Mouse (Mus musculus) heart, embryonic 13.5 days (tissue): ENCODE measurements at regions not wholly inside any gene's neighbourhood (a gene's known extent, or its start where the extent isn't known, plus 50 kb on each side); places are given as distances from the start of the nearest gene placed in this dataset.

Experiments
- ATAC-seq: fragments of 200-750 bp; cut with Nextera tagmentation; 2 replicates; pipeline ENCODE4 v1.8.0; 2017; ENCODE audit warnings: moderate TSS enrichment; ENCODE audit not compliant: insufficient number of reproducible peaks, low FRiP score, low TSS enrichment; ENCODE audit errors: extremely low read depth
- H3K27ac ChIP-seq: fragments of 300-500 bp; sonication (generic); replicated peaks from 2 replicates; pipeline ENCODE4 v1.5.1; 2015; ENCODE audit warnings: moderate library complexity, mild to moderate bottlenecking, inconsistent platforms
- H3K27me3 ChIP-seq: fragments of 300-500 bp; sonication (generic); replicated peaks from 2 replicates; pipeline ENCODE4 v1.6.1; 2015; ENCODE audit warnings: mild to moderate bottlenecking, inconsistent platforms
- H3K36me3 ChIP-seq: fragments of 300-500 bp; sonication (generic); 2 replicates; pipeline ENCODE4 v1.6.1; 2015; ENCODE audit warnings: mild to moderate bottlenecking, inconsistent platforms
- H3K4me1 ChIP-seq: fragments of 300-500 bp; sonication (generic); 2 replicates; pipeline ENCODE4 v1.6.1; 2015; ENCODE audit warnings: inconsistent platforms
- H3K4me2 ChIP-seq: fragments of 300-500 bp; sonication (generic); 2 replicates; pipeline ENCODE4 v1.6.1; 2015; ENCODE audit warnings: inconsistent platforms, mild to moderate bottlenecking, moderate library complexity
- H3K4me3 ChIP-seq: fragments of 300-500 bp; sonication (generic); 2 replicates; pipeline ENCODE4 v1.5.1; 2015; ENCODE audit warnings: moderate library complexity, mild to moderate bottlenecking, inconsistent platforms
- H3K9ac ChIP-seq: fragments of 300-500 bp; sonication (generic); 2 replicates; pipeline ENCODE4 v1.6.1; 2015; ENCODE audit warnings: inconsistent platforms, mild to moderate bottlenecking, moderate library complexity
- H3K9me3 ChIP-seq: fragments of 300-500 bp; sonication (generic); 2 replicates; pipeline ENCODE4 v1.6.1; 2016; ENCODE audit warnings: inconsistent platforms
- WGBS: fragments of 180-500 bp; shearing (Covaris S2); methylation state at CpG from one replicate; pipeline ENCODE4 v1.1.7; 2015; ENCODE audit warnings: mixed read lengths; 5-methylcytosine and 5-hydroxymethylcytosine counted together

GRCm38 (mm10) chr3:143240545-143241383 is 359.0 kb upstream of the Pkn2 start:
- Histone ChIP-seq H3K4me1 (no peaks in the 10 kb centered on the region), H3K27ac (no peak overlapping the region)
- WGBS, result 56% methylated on average over 7 of the region's 7 CpGs

GRCm38 (mm10) chr3:143238546-143238945 is 356.7 kb upstream of the Pkn2 start:
- H3K27ac ChIP-seq, result no peak overlapping the region
- H3K4me1 ChIP-seq, result no peaks in the 10 kb centered on the region
- no peak overlapping the region for H3K9ac ChIP-seq
- H3K4me3 ChIP-seq, result no peak overlapping the region
- no peaks in the 10 kb centered on the region for H3K36me3 ChIP-seq
- WGBS, result 77% methylated on average over 6 of the region's 6 CpGs
- no peaks in the 10 kb centered on the region for H3K27me3 ChIP-seq
- H3K9me3 ChIP-seq, result no peaks in the 10 kb centered on the region
- H3K4me2 ChIP-seq, result no peak overlapping the region
- ATAC-seq, result no peak

More at GRCm38 (mm10) chr3:143240545-143241383, 359.0 kb upstream of the Pkn2 start:
- Histone ChIP-seq H3K9ac (no peak overlapping the region), H3K4me2 (no peak overlapping the region), H3K9me3 (no peaks in the 10 kb centered on the region), H3K27me3 (no peaks in the 10 kb centered on the region), H3K4me3 (no peak overlapping the region), H3K36me3 (no peaks in the 10 kb centered on the region)
- ATAC-seq, result no peak

GRCm38 (mm10) chr3:143223999-143224729 is 342.4 kb upstream of the Pkn2 start:
- no peak for ATAC-seq
- Histone ChIP-seq H3K36me3 (no peaks in the 10 kb centered on the region), H3K4me2 (no peak overlapping the region), H3K9ac (no peak overlapping the region), H3K4me3 (no peak overlapping the region), H3K9me3 (no peaks in the 10 kb centered on the region), H3K4me1 (no peaks in the 10 kb centered on the region), H3K27ac (no peak overlapping the region), H3K27me3 (no peaks in the 10 kb centered on the region)
- 76% methylated on average over 6 of the region's 6 CpGs for WGBS

- Histone ChIP-seq H3K4me3 (no peak overlapping the region), H3K36me3 (no peaks in the 10 kb centered on the region), H3K9me3 (no peaks in the 10 kb centered on the region), H3K27me3 (no peaks in the 10 kb centered on the region), H3K9ac (no peak overlapping the region), H3K27ac (no peak overlapping the region), H3K4me1 (no peaks in the 10 kb centered on the region), H3K4me2 (no peak overlapping the region)
- 72% methylated on average over 6 of the region's 6 CpGs for WGBS
- ATAC-seq, result no peak
Measured at GRCm38 (mm10) chr3:143193263-143193970, 311.6 kb upstream of the Pkn2 start.

GRCm38 (mm10) chr3:143188931-143189330 is 307.1 kb upstream of the Pkn2 start:
- no peak overlapping the region for H3K4me2 ChIP-seq
- H3K4me1 ChIP-seq, result no peaks in the 10 kb centered on the region
- no peaks in the 10 kb centered on the region for H3K36me3 ChIP-seq
- no peak overlapping the region for H3K9ac ChIP-seq
- H3K27ac ChIP-seq, result no peak overlapping the region
- H3K4me3 ChIP-seq, result no peak overlapping the region
- ATAC-seq, result no peak
- H3K9me3 ChIP-seq, result no peaks in the 10 kb centered on the region
- 27% methylated on average over 7 of the region's 7 CpGs for WGBS
- no peaks in the 10 kb centered on the region for H3K27me3 ChIP-seq

GRCm38 (mm10) chr3:143173971-143174370 is 292.2 kb upstream of the Pkn2 start:
- peaks cover 7% of the 10 kb centered on the region for H3K9me3 ChIP-seq
- H3K4me1 ChIP-seq, result no peaks in the 10 kb centered on the region
- no peak overlapping the region for H3K27ac ChIP-seq
- no peaks in the 10 kb centered on the region for H3K36me3 ChIP-seq
- WGBS, result 75% methylated on average over 4 of the region's 4 CpGs
- ATAC-seq, result no peak
- H3K4me3 ChIP-seq, result no peak overlapping the region
- no peak overlapping the region for H3K4me2 ChIP-seq
- no peaks in the 10 kb centered on the region for H3K27me3 ChIP-seq
- H3K9ac ChIP-seq, result no peak overlapping the region

GRCm38 (mm10) chr3:143162444-143162843 is 280.6 kb upstream of the Pkn2 start:
- Histone ChIP-seq H3K27me3 (no peaks in the 10 kb centered on the region), H3K4me1 (no peaks in the 10 kb centered on the region), H3K4me2 (no peak overlapping the region), H3K27ac (no peak overlapping the region), H3K9ac (no peak overlapping the region), H3K36me3 (no peaks in the 10 kb centered on the region), H3K4me3 (no peak overlapping the region), H3K9me3 (no peaks in the 10 kb centered on the region)
- ATAC-seq, result no peak
- 74% methylated on average over 1 of the region's 1 CpGs for WGBS

GRCm38 (mm10) chr3:143161993-143162392 is 280.2 kb upstream of the Pkn2 start:
- no peaks in the 10 kb centered on the region for H3K9me3 ChIP-seq
- no peak overlapping the region for H3K9ac ChIP-seq
- no peaks in the 10 kb centered on the region for H3K27me3 ChIP-seq
- H3K4me1 ChIP-seq, result no peaks in the 10 kb centered on the region
- no peak overlapping the region for H3K4me2 ChIP-seq
- no peaks in the 10 kb centered on the region for H3K36me3 ChIP-seq
- no peak overlapping the region for H3K27ac ChIP-seq
- WGBS, result 84% methylated on average over 6 of the region's 6 CpGs
- ATAC-seq, result no peak
- H3K4me3 ChIP-seq, result no peak overlapping the region

GRCm38 (mm10) chr3:143158568-143158967 is 276.8 kb upstream of the Pkn2 start:
- no peak overlapping the region for H3K27ac ChIP-seq
- no peaks in the 10 kb centered on the region for H3K4me1 ChIP-seq
- no peak overlapping the region for H3K4me3 ChIP-seq
- H3K36me3 ChIP-seq, result no peaks in the 10 kb centered on the region
- no peaks in the 10 kb centered on the region for H3K27me3 ChIP-seq
- H3K9me3 ChIP-seq, result no peaks in the 10 kb centered on the region
- no peak overlapping the region for H3K4me2 ChIP-seq
- 40% methylated on average over 5 of the region's 5 CpGs for WGBS
- no peak overlapping the region for H3K9ac ChIP-seq
- no peak for ATAC-seq

GRCm38 (mm10) chr3:143156733-143157524 is 275.1 kb upstream of the Pkn2 start:
- Histone ChIP-seq H3K4me3 (no peak overlapping the region), H3K36me3 (no peaks in the 10 kb centered on the region), H3K9me3 (no peaks in the 10 kb centered on the region), H3K4me1 (no peaks in the 10 kb centered on the region), H3K9ac (no peak overlapping the region), H3K27me3 (no peaks in the 10 kb centered on the region), H3K27ac (no peak overlapping the region), H3K4me2 (no peak overlapping the region)
- no peak for ATAC-seq

- Histone ChIP-seq H3K27me3 (no peaks in the 10 kb centered on the region), H3K9ac (no peak overlapping the region), H3K4me1 (no peaks in the 10 kb centered on the region), H3K4me3 (no peak overlapping the region), H3K9me3 (no peaks in the 10 kb centered on the region), H3K4me2 (no peak overlapping the region), H3K36me3 (no peaks in the 10 kb centered on the region), H3K27ac (no peak overlapping the region)
- 40% methylated on average over 1 of the region's 1 CpGs for WGBS
- no peak for ATAC-seq
Measured at GRCm38 (mm10) chr3:143156174-143156573, 274.4 kb upstream of the Pkn2 start.
